Mouse (Mus musculus): ENCODE measurements at regions not wholly inside any gene's neighbourhood (a gene's known extent, or its start where the extent isn't known, plus 50 kb on each side); places are given as distances from the start of the nearest gene placed in this dataset.
A peak's percentile ranks its signal among the peaks of the same experiment; 100 is the strongest.

DNA sequence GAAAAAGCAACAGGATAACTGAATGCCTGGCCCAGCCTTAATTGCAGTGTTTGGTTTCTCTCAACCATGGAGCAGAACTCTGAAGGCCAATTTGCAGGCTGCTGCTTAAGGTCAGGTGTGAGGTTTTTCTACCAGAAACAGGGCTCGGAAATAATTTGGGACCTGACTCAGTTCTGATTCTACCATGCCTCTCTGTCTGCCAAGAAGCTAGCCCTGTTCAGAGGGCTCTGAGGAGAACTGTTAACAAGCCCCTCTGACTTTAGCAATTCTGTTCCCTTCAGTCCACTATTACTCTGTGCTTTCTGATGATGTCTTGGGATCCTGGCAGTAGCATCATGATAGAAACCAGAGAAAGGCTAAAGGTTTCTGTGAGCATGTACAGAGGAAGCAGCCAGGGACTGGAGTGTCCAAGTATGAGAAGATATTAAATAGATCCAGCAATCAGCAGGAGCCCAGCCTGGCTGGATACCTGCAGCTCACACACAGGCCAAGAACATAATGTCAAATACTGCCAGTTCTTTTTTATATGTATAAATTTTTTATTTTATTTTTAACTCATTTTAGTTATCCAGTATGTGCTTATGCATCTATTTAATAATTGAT, 131.4 kb upstream of the Sptlc3 start:
- no peak for DNase-seq (ENCODE audit: low spot score in 2 of 2)

- no peak for DNase-seq (ENCODE audit: low spot score in 2 of 2)
Measured at GRCm38 (mm10) chr2:139370070-139370469, 123.6 kb upstream of the Sptlc3 start.

- no peak for DNase-seq (ENCODE audit: low spot score in 2 of 2)
Measured at GRCm38 (mm10) chr2:139380285-139380684, 113.4 kb upstream of the Sptlc3 start.

- peak in 1 of 2 experiments; percentile 2 for DNase-seq (ENCODE audit: low spot score in 2 of 2)
Measured at GRCm38 (mm10) chr2:139381628-139382027, 112.1 kb upstream of the Sptlc3 start.

DNA sequence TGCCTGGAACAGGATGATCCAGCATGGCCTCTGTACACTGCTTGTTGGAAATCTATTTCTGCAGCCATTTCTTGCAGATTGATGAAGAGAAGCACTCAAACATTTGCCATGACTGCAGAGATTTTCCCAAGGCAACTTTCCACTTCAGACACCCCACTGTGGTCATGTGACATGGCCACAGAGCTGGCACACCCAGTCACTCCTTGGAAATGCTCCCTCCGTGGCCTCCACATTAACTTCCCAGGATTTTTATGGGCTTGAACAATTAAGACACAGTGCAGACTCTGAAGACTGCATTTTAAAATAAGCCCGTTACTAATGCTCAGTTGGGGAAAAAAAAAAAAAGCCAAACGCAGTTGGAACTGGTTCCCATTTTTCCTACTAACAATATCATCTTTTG, 80.2 kb upstream of the Sptlc3 start:
- DNase-seq (ENCODE audit: low spot score in 2 of 2): no peak

DNA sequence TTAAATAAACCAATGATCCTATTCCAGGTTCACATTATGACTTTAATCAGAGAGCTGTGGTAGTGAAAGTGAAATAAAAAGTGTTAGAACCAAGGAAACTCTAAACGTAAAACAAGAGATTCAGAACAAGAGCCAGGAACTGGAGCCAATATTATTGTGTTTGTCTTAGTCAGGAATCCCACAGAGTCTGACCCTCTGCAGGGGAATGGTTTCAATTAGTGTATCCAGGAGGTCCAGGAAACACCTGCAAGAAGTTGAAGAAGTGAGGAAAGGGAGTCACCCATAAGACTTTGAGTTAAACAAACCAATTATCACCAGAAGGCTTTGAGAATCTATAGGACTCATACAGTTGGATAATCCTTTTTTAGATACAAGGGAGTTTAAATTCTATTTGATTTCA, 76.2 kb upstream of the Sptlc3 start:
- DNase-seq (ENCODE audit: low spot score in 2 of 2): no peak

- DNase-seq (ENCODE audit: low spot score in 2 of 2): no peak
Measured at GRCm38 (mm10) chr2:139422678-139423077, 71.0 kb upstream of the Sptlc3 start.

- DNase-seq (ENCODE audit: low spot score in 2 of 2): no peak
Measured at GRCm38 (mm10) chr2:139423413-139423812, 70.3 kb upstream of the Sptlc3 start.

Data from spleen, postnatal 14 days (tissue).